Mouse (Mus musculus): Measurements from ENCODE around the gene Gm17654.
"Not testable (repeated sequence)": the region's sequence is repeated elsewhere in the genome, so short reads cannot be mapped to it uniquely, and the experiment has no call there.

GRCm38 (mm10) chr14:43552271-43552670 is 26.7 kb downstream of the Gm17654 start:
- TF ChIP-seq POLR2A (IDR thresholded peaks at IDR 0.05; ENCODE audit: borderline replicate concordance, extremely low read depth, insufficient read depth, insufficient read length, poor library complexity, severe bottlenecking); CTCF (IDR thresholded peaks at IDR 0.05; ENCODE audit: borderline replicate concordance, extremely low read depth, insufficient read depth, insufficient read length): not testable (repeated sequence)
